Mouse (Mus musculus) lung, postnatal 25 days (tissue): ENCODE data around the gene Trpv3.
"Not testable (repeated sequence)": the region's sequence is repeated elsewhere in the genome, so short reads cannot be mapped to it uniquely, and the experiment has no call there.

Source experiments
- DNase-seq: peaks from one replicate; pipeline ENCODE4 v3.0.0; 2022; ENCODE audit warnings: low spot score

Gene Trpv3

GRCm38 (mm10) chr11:73289621-73290020 lies 22.4 kb downstream of the Trpv3 start:
- no peak for DNase-seq

DNA sequence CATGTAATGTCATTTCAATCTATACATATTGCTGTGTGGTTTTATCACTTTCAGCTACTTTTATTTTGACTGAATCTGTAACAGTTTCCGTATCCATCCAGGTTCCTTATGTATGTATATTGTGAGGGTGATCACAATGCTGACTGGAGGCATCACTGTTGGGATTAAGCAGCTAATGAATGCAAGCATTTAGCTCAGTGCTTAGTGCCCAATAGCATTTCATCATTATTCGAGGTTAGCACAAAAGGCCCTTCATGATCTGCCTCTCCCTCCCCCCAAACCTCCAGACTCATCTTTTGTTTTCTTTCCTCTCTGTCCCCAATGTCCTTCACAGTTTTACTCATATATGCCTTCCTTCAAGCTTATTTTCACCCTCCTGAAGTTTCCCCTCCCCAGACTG lies 35.9 kb downstream of the Trpv3 start:
- no peak for DNase-seq

DNA sequence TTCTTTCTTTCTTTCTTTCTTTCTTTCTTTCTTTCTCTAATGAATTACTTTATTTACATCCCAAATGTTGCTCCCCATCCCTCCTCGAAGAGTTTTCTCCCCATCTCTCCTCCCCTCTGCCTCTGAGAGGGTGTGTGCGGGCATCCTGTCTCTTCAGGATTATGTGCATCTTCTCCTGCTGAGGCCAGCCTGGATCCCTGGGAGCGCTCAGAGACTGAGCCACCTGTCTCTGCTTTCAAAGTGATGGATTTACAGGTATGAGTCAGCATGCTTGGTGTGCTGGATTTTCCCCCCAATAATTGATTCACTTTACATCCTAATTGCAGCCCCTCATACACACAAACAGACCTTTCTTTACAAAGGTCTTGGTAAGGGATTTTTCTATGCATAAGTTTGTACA lies 48.8 kb downstream of the Trpv3 start:
- DNase-seq = no peak

DNA sequence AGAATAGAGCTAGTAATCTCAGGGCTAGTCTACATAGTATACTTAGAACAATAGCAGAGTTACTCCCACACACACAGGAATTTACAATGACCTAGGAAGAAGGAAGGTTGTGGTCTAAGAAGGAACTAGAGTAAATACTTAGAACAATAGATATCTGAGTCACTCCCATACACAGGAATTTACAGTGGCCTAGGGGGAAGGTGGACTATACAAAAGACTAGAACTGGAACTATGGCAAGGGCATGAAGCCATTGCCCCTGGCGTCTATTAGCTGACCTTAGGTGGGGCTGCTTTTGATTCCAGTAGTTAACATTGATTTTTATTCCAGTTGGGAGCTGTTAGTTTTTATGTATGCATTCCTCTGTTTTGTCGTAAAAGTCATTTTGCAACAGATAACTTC lies 51.4 kb downstream of the Trpv3 start:
- not testable (repeated sequence) for DNase-seq

DNA sequence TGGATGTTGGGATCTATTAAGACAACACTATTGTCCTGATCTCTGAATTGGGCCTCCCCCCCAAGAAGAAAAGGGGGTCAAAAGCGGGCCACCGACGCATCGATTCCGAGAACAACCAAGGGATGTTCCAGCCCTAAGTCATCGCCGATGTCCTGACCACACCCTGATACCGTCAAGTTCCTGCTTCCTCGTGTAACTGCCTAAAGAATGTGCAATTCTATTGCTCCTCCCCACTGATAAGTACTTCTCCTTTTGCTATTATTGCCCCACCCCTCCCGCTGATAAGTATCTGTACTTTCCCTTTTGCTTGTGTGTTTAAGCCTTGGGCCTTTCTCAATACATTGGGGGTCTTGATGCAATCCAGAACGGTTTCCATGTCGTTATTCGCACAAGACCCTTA lies 53.9 kb downstream of the Trpv3 start:
- DNase-seq = not testable (repeated sequence)

GRCm38 (mm10) chr11:73323906-73324830 lies 57.0 kb downstream of the Trpv3 start:
- DNase-seq = peak; percentile 7

DNA sequence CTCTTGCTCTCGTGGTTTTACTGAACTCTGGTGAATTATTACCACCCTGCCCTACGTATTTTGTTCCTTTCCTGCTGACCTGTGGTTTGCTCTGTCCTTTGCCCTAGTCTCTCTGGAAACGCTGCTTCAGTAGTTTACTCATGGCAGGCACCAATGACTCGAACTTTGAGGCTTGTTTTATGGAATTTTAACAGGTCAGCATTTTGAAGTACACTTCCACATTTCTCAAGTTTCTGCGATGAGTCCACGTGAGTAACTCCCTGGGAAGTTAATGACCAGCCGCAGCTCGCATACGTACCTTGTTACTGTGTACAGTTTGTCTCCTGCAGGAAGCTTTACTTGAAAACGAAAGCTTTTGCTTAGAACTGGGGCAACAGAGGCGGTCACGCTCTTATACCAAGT lies 59.3 kb downstream of the Trpv3 start:
- peak; percentile 14 for DNase-seq

DNA sequence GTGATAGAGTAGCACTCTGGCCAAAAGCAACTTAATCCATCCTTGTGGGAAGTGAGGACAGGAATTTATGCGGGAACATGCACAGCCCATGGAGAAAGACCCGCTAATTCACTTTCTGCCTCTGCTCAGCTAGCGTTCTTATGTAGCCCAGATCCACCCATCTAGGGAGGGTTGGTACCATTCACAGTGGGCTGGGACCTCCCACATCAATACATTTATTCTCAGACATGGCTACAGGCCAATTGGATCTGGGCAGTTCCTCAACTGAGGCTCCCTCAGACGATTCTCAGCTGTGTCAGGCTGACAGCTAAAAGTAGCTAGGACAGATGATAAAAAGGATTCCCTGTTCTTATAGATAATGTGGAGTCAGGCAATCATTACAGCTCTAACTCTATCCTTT lies 60.2 kb downstream of the Trpv3 start:
- DNase-seq = no peak

DNA sequence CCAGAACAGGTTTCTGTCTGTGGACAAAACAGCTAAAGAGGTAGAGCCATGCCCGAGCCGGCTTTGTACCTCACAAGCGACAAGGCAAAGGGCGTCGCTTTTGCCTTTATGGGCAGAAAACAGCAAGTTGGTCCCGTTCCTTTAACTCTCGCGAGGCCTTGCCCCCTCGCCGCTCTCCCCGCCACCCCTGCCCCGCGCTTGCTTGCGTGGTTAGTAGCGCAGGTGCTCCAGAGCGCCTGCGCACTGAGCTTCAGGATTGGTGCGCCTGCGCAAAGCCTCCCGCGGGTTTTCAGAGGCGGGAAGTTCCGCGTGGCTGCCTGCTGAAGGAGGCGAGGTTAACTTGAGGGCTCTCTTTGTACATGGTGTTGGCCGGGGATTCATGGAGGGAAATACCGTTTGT lies 62.3 kb downstream of the Trpv3 start, which contains the start of the genes Aspa, Gm49340 and Spata22:
Gene Aspa, minus strand, starts transcription at position 155 of the 400 bp plus-strand sequence.
Gene Gm49340, plus strand, starts transcription at position 300 of the 400 bp plus-strand sequence.
Gene Spata22, plus strand, starts transcription at position 300 of the 400 bp plus-strand sequence.
- no peak for DNase-seq

GRCm38 (mm10) chr11:73333357-73333756 lies 66.2 kb downstream of the Trpv3 start:
- no peak for DNase-seq

DNA sequence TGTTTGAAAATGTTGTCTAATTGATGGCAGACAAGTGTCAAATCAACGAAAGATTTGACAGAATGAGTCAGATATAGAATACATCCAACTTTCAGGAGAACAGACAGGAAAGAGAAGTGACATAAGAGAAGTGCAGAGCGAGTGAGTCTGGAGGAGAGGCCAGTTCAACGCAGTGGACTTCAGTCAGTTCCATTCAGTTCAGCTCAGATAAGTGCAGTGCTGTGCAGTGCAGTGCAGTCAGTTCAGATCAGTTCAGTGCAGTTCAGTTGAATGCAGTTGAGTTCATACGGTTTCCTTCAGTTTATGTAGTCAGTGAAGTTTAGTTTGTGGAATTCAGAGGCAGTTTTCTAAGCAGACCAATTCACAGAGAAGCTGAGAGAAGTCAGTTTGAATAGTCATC lies 69.7 kb downstream of the Trpv3 start:
- DNase-seq = no peak
